Mouse (Mus musculus) lung, embryonic 16.5 days (tissue): ENCODE data around the gene Phactr1. TPM values are rescaled to one million over a fixed set of nuclear protein-coding genes. Genes with fewer than 3 reads are reported as not detected.

Source experiments
- ATAC-seq: fragments of 200-750 bp; cut with Nextera tagmentation; 2 replicates; pipeline ENCODE4 v1.8.0; 2017; ENCODE audit warnings: low read depth, mild to moderate bottlenecking, moderate library complexity
- H3K27ac ChIP-seq: fragments of 300-500 bp; sonication (generic); 2 replicates; pipeline ENCODE4 v1.5.1; 2014; ENCODE audit warnings: mild to moderate bottlenecking, control low read depth, low read length
- H3K27me3 ChIP-seq: fragments of 300-500 bp; sonication (generic); 2 replicates; pipeline ENCODE4 v1.6.1; 2014; ENCODE audit warnings: low read depth, low read length, mixed read lengths; ENCODE audit not compliant: control insufficient read depth, insufficient read depth
- H3K36me3 ChIP-seq: fragments of 300-500 bp; sonication (generic); 2 replicates; pipeline ENCODE4 v1.6.1; 2014; ENCODE audit warnings: low read length; ENCODE audit not compliant: control insufficient read depth, insufficient read depth
- H3K4me1 ChIP-seq: fragments of 300-500 bp; sonication (generic); replicated peaks from 2 replicates; pipeline ENCODE4 v1.6.1; 2014; ENCODE audit warnings: low read length, mixed read lengths; ENCODE audit not compliant: control insufficient read depth, insufficient read depth
- H3K4me2 ChIP-seq: fragments of 300-500 bp; sonication (generic); 2 replicates; pipeline ENCODE4 v1.6.1; 2014; ENCODE audit warnings: low read depth, low read length, control low read depth
- H3K4me3 ChIP-seq: fragments of 300-500 bp; sonication (generic); 2 replicates; pipeline ENCODE4 v1.5.1; 2014; ENCODE audit warnings: mild to moderate bottlenecking, low read length, control low read depth
- H3K9ac ChIP-seq: fragments of 300-500 bp; sonication (generic); 2 replicates; pipeline ENCODE4 v1.6.1; 2014; ENCODE audit warnings: low read length, control low read depth
- H3K9me3 ChIP-seq: fragments of 300-500 bp; sonication (generic); 2 replicates; pipeline ENCODE4 v1.6.1; 2016; ENCODE audit warnings: low read length; ENCODE audit not compliant: control insufficient read depth
- WGBS: fragments of 180-500 bp; shearing (Covaris S2); extraction: QIAGEN DNeasy Blood & Tissue Kit; methylation state at CpG from one replicate; pipeline ENCODE4 v1.1.7; 2014; 5-methylcytosine and 5-hydroxymethylcytosine counted together
- polyA plus RNA-seq: library from polyadenylated mRNA; unstranded; fragments of >200 nt; fragmentation: Nextera tagmentation; extraction: Ambion mirVana; gene quantifications from 2 replicates; pipeline ENCODE4 v1.2.1, GENCODE M21; 2015

The Phactr1 gene
- polyA plus RNA-seq, 1 experiment from 2014 or later: 8.1 TPM

- WGBS: 62% methylated on average over 4 of the region's 4 CpGs
- no peak overlapping the region for H3K4me2 ChIP-seq
- no peak overlapping the region for H3K27ac ChIP-seq
- no peak for ATAC-seq
- H3K9me3 ChIP-seq: no peaks in the 10 kb centered on the region
- H3K27me3 ChIP-seq: no peaks in the 10 kb centered on the region
- 0 out of 2 replicates have a peak, but pooled peaks cover 4% of the 10 kb centered on the region for H3K4me1 ChIP-seq
- H3K4me3 ChIP-seq: no peak overlapping the region
- H3K36me3 ChIP-seq: no peaks in the 10 kb centered on the region
- H3K9ac ChIP-seq: no peak overlapping the region
Observed at GRCm38 (mm10) chr13:42980581-42980980, 300.2 kb downstream of the Phactr1 start.

GRCm38 (mm10) chr13:42982646-42983045, 302.2 kb downstream of the Phactr1 start:
- H3K9me3 ChIP-seq: no peaks in the 10 kb centered on the region
- no peaks in the 10 kb centered on the region for H3K36me3 ChIP-seq
- H3K4me1 ChIP-seq: peaks cover 5% of the 10 kb centered on the region; the same call in 1 of the 2 replicates
- no peak overlapping the region for H3K4me3 ChIP-seq
- 82% methylated on average over 9 of the region's 9 CpGs for WGBS
- no peak overlapping the region for H3K27ac ChIP-seq
- H3K9ac ChIP-seq: no peak overlapping the region
- ATAC-seq: no peak
- no peak overlapping the region for H3K4me2 ChIP-seq
- H3K27me3 ChIP-seq: no peaks in the 10 kb centered on the region

DNA sequence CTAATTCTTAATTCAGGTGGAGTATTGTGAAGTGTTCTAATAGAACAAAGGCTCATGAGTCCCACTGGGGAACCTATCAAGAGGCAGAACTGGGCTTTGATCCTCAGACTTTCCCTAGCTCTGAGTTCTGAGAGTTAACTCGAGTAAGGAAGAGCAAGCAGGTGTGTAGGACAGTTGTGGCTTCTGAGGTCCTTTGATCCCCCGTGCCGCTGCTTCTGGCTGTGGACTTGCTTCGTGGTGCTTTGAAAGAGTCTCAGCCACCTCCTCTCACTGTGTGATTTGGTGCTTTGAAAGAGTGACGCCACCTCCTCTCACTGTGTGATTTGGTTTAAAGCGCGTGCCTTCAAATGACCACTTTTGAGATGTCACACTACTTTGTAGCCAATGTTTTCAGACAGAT, 305.4 kb downstream of the Phactr1 start:
- no peaks in the 10 kb centered on the region for H3K36me3 ChIP-seq
- H3K9ac ChIP-seq: no peak overlapping the region
- peaks cover 7% of the 10 kb centered on the region; the same call in 1 of the 2 replicates for H3K4me1 ChIP-seq
- no peak overlapping the region for H3K27ac ChIP-seq
- WGBS: 81% methylated on average over 7 of the region's 7 CpGs
- no peaks in the 10 kb centered on the region for H3K9me3 ChIP-seq
- H3K4me3 ChIP-seq: no peak overlapping the region
- H3K27me3 ChIP-seq: no peaks in the 10 kb centered on the region
- ATAC-seq: no peak
- no peak overlapping the region for H3K4me2 ChIP-seq

DNA sequence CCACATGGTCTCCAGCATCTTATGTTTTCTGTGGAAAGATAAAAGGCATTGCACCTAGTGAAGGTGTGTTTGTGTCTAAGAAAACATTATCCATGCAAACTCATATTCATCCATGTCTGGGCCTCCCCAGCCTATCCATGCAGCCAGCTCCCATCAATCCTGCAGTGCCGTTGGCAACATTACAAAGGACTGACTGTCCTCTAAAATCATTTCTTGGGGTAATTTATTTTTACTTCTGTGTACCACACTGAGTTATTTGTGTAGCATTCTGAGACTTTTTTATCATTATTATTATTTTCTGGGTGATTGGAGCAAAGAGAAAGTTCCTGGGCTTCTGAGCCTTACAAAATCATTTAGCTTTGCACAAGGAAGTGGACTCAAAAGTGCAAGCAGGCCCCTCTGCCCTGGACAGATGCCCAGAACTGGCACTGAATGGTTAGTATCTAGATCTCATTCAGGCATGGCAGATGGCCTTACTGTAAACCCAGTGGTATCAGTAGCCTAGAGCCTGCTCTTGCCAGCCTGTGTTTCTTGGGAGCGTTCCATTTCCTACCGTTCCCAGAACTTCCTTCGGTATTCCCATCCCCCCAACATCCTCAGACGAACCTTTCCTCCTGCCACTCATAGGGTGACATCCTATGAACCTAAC, 307.6 kb downstream of the Phactr1 start:
- no peaks in the 10 kb centered on the region for H3K27me3 ChIP-seq
- no peak for ATAC-seq
- H3K36me3 ChIP-seq: no peaks in the 10 kb centered on the region
- H3K4me3 ChIP-seq: no peak overlapping the region
- peaks cover 7% of the 10 kb centered on the region; the same call in 1 of the 2 replicates for H3K4me1 ChIP-seq
- H3K4me2 ChIP-seq: no peak overlapping the region
- H3K9me3 ChIP-seq: no peaks in the 10 kb centered on the region
- 48% methylated on average over 5 of the region's 5 CpGs for WGBS
- no peak overlapping the region for H3K9ac ChIP-seq
- H3K27ac ChIP-seq: no peak overlapping the region

GRCm38 (mm10) chr13:42989481-42989880, 309.1 kb downstream of the Phactr1 start:
- Histone ChIP-seq H3K4me1 (peaks cover 7% of the 10 kb centered on the region; the same call in 1 of the 2 replicates), H3K4me2 (no peak overlapping the region), H3K27me3 (no peaks in the 10 kb centered on the region), H3K4me3 (no peak overlapping the region), H3K27ac (no peak overlapping the region), H3K9ac (no peak overlapping the region), H3K9me3 (no peaks in the 10 kb centered on the region), H3K36me3 (no peaks in the 10 kb centered on the region)
- no peak for ATAC-seq
- 93% methylated on average over 5 of the region's 5 CpGs for WGBS

- Histone ChIP-seq H3K9me3 (no peaks in the 10 kb centered on the region), H3K27ac (no peak overlapping the region), H3K9ac (no peak overlapping the region), H3K36me3 (no peaks in the 10 kb centered on the region), H3K4me1 (peaks cover 7% of the 10 kb centered on the region; the same call in 1 of the 2 replicates), H3K4me2 (no peak overlapping the region), H3K27me3 (no peaks in the 10 kb centered on the region), H3K4me3 (no peak overlapping the region)
- 81% methylated on average over 3 of the region's 3 CpGs for WGBS
- ATAC-seq: no peak
Observed at GRCm38 (mm10) chr13:42990051-42990450, 309.6 kb downstream of the Phactr1 start.

DNA sequence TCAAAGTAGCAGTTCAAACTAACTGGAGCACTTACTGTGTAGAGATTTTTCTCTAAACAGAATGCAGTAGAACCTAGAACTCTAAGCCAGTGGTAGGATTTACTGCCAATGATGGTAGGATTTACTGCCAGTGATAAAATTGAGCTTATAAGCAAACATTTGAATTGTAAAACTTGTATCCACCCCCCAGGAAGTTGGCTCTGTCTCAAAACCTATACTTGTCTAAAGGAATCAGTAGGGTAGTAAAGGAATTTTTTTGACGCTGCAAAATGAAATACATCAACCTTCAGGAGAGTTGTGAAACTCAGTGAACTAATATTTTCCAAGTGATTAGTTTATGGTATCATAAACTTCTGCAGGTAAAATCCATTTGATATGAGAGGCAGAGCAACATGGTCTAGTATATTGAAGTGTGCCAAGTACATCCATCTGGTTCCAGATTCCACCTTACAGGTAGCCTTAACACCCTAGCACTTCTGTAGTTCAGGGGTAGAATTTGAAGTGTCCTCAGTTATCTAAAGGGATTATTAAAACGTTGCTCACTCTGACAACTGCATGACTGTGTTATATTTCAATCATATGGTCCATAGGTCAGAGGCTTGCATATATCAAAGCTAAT, 310.2 kb downstream of the Phactr1 start:
- Histone ChIP-seq H3K9ac (no peak overlapping the region), H3K27ac (no peak overlapping the region), H3K4me2 (no peak overlapping the region), H3K9me3 (no peaks in the 10 kb centered on the region), H3K36me3 (no peaks in the 10 kb centered on the region), H3K27me3 (no peaks in the 10 kb centered on the region), H3K4me1 (peaks cover 7% of the 10 kb centered on the region; the same call in 1 of the 2 replicates), H3K4me3 (no peak overlapping the region)
- WGBS: 65% methylated on average over 2 of the region's 2 CpGs
- no peak for ATAC-seq

- Histone ChIP-seq H3K4me1 (peaks cover 7% of the 10 kb centered on the region; the same call in 1 of the 2 replicates), H3K4me2 (no peak overlapping the region), H3K9me3 (no peaks in the 10 kb centered on the region), H3K27me3 (no peaks in the 10 kb centered on the region), H3K36me3 (no peaks in the 10 kb centered on the region), H3K4me3 (no peak overlapping the region), H3K9ac (no peak overlapping the region), H3K27ac (no peak overlapping the region)
- WGBS: 79% methylated on average over 3 of the region's 3 CpGs
- ATAC-seq: no peak
Observed at GRCm38 (mm10) chr13:42991164-42991563, 310.7 kb downstream of the Phactr1 start.

GRCm38 (mm10) chr13:42992306-42992705, 311.9 kb downstream of the Phactr1 start:
- Histone ChIP-seq H3K36me3 (no peaks in the 10 kb centered on the region), H3K27me3 (no peaks in the 10 kb centered on the region), H3K4me3 (no peak overlapping the region), H3K27ac (no peak overlapping the region), H3K9ac (no peak overlapping the region), H3K4me1 (peaks cover 7% of the 10 kb centered on the region; the same call in 1 of the 2 replicates), H3K9me3 (no peaks in the 10 kb centered on the region), H3K4me2 (no peak overlapping the region)
- ATAC-seq: no peak
- WGBS: 81% methylated on average over 4 of the region's 4 CpGs
